Mouse (Mus musculus): Measurements from ENCODE around the gene Car4. TPM values are rescaled to one million over a fixed set of nuclear protein-coding genes. Genes with fewer than 3 reads are reported as not detected.

The Car4 gene
- polyA plus RNA-seq, 1 experiment from 2014 or later = 0.70 TPM

Other genes with a start within 250 kb of the Car4 start
- 8.1 and 11.4 TPM in 2 replicates for gene Mrm1, start 138.3 kb upstream of the Car4 start, polyA plus RNA-seq (2015; fragmentation: Nextera tagmentation; extraction: Ambion mirVana)
- 12.9 and 14.1 TPM in 2 replicates for gene Dhrs11, start 128.8 kb upstream of the Car4 start, polyA plus RNA-seq (2015; fragmentation: Nextera tagmentation; extraction: Ambion mirVana)
- gene Ggnbp2, start 87.0 kb upstream of the Car4 start, polyA plus RNA-seq (2015; fragmentation: Nextera tagmentation; extraction: Ambion mirVana) = 55.3 and 60.6 TPM in 2 replicates
- gene Myo19, start 77.6 kb upstream of the Car4 start, polyA plus RNA-seq (2015; fragmentation: Nextera tagmentation; extraction: Ambion mirVana) = 7.4 and 8.4 TPM in 2 replicates
- 2.3 and 2.8 TPM in 2 replicates for gene Pigw, start 77.5 kb upstream of the Car4 start, polyA plus RNA-seq (2015; fragmentation: Nextera tagmentation; extraction: Ambion mirVana)
- 53.3 and 55.6 TPM in 2 replicates for gene Znhit3, start 41.4 kb upstream of the Car4 start, polyA plus RNA-seq (2015; fragmentation: Nextera tagmentation; extraction: Ambion mirVana)
- 3.5 and 5.9 TPM in 2 replicates for gene Usp32, start 182.4 kb downstream of the Car4 start, polyA plus RNA-seq (2015; fragmentation: Nextera tagmentation; extraction: Ambion mirVana)
- 0.44 TPM in 1 of 2 replicates, not detected in the other for gene 1700125H20Rik, start 212.6 kb downstream of the Car4 start, polyA plus RNA-seq (2015; fragmentation: Nextera tagmentation; extraction: Ambion mirVana)